Mouse (Mus musculus) thymus, postnatal 4 days (tissue): ENCODE measurements at regions not wholly inside any gene's neighbourhood (a gene's known extent, or its start where the extent isn't known, plus 50 kb on each side); places are given as distances from the start of the nearest gene placed in this dataset.

Experiments
- DNase-seq: peaks from one replicate; pipeline ENCODE4 v3.0.0; 2021

DNA sequence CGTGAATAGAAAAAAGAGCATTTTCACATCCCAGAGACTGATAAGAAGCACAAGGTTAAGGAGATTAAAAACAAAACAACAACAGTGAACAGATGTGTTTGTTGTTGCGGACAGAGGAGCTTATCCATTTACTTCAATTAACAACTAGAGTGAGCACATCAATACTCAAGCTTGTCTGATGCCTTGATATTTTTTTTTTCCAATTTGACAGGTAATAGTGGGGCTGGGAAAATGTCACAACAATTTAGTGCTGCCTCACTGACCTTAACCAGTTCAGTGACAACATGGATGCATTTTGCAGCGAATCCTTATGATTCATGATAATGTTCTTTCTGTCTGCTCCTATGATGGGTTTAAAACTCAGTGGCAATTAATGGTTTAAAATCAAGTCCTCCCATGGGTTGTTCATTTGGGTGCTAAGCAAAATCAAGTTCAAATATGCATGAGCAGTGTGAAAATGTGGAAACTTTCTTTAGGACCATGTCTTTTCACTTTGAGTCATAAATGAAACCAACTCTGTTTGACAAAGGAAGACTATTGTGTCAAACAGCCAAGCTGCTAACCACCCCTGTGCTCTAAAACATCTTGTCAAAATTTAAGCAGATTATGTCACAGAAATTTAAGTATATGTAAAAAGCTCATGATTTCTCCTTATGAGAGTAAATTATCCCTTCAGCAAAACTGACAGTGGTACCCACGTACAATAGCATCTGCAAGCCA is 641.0 kb downstream of the Car8 start:
- no peak for DNase-seq

GRCm38 (mm10) chr4:7596116-7596515 is 642.7 kb downstream of the Car8 start:
- no peak for DNase-seq

DNA sequence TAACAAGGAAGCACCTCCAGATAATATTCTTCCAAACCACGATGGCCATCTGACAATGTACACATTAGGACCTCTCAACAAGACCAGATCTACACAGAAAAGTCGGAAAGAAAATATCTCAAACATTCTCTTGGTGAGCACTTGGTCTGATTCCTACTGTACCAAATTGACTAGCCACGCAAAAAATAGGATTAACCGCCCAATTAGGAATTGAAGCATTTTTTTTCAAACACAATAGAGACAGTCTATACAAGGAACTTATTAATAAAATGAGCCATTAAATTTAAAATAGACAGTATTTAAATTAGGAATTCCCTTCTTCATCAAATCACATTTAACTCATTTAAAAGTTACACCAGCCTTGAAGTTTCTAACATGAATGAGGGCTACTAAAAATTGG is 655.0 kb downstream of the Car8 start:
- no peak for DNase-seq

GRCm38 (mm10) chr4:7581931-7582330 is 656.9 kb downstream of the Car8 start:
- no peak for DNase-seq

DNA sequence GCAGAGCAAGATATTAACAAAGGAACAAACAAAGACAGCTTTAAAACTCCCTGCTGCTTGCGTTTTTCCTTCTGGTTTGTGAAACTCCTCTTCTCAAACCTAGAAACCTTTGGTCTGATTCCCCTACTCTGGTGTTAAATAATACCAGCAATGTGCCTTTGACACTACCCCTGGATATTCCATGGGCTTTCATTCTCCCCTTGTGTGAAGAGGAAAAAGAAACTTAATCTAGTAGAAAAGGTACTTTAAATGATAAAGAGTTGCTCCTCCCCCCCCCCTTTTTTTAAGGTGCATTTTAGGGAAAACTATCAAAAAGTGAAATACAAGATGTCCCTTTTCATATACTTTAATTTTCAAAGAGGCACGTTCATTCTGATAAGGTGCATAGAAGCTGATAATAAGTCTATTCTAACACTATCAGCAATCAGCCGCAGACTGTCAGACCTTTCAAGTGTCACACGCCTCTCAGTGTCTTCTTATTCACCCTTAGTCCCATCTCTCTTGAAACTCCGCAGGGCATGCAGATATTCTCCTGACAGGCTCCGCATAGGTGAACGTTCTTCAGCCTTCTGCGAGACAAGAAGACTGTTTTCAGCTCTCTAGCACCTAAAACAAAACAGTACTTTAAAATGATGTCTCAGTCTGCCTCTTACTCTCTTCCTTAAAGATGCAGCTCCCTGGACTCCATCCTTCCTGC is 657.5 kb downstream of the Car8 start:
- DNase-seq = no peak

DNA sequence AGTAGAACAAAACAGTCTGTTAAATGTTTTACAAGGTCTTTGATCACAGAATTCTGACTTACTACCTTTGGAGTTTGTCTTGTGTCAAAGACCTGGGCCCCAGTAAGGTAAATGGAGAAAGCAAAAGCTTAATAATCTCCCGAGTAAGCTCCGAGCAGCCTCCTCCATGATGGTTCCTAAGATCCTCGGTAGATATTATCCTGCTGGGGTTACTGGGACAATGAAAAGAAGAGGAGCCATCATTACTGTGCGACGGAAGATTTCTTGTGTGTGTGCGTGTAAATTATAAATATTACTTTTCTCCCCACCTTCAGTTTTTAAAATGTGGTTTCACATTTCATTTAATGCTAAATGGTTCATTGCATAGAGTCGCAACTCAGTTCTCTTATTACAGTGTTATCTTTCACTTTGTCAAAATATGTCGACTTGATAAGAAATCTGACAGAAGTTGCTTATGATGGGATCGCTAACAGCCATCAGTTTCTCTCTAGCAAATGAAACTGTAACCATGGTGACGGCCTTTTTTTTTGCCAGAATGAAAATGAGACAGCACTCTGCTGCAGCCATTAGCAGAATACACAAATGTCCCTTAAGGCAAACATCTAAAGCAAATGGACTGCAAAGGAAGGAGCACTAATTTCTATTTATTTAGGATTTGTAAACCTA is 658.2 kb downstream of the Car8 start:
- DNase-seq = no peak

DNA sequence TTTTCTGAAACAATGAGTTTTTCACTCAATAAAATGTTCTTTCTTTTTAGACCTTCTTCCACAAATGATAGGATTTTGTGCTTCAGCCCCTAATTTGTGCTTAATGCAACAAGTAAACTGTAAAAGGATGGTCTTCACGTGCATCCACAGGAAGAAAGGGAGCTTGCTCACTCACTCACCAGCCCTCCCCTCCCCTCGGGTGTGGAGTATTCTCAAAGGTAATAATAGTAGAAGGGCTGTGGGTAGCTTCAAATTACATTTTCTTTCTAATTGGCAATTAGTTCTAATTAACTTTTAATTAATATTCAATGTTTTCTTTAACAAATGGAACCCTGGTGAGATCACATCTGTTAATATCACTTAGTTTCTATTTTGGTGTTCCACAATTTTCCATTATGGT is 664.8 kb downstream of the Car8 start:
- no peak for DNase-seq

DNA sequence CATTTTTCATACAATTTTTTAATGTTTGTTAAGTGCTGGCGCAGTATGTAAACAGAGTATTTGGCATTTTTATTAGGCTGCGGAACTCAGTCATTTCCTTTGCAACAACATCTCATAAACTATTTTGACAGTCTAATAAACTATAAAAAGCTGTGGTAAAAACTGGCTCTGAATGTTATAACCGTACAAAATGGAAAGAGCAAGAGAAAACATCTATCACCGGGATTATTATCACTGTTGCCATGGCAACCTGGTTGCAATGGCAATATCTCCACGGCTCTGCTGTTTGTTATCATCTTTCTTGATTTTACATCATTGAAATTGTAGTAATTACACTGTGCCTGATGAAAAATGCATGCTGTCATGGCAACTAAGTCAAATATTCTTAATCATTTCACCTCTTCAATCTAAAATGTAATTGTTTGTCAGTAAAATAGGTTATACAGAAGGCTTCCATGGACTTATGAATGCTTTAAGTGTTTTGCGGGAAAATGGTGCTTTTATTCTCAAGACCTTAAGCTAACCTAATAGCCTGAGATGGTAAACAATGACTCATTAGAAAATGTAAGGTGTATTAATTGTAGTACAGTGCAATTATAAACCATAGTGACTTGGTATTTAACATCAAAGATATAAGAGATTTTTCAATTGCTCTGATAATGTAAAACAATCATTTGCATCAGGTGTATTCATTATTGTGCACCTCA is 671.0 kb downstream of the Car8 start:
- DNase-seq = no peak

GRCm38 (mm10) chr4:7559867-7560832 is 678.7 kb downstream of the Car8 start:
- no peak for DNase-seq

GRCm38 (mm10) chr4:7558721-7559120 is 680.1 kb downstream of the Car8 start:
- DNase-seq = no peak

GRCm38 (mm10) chr4:7534301-7534700 is 704.5 kb downstream of the Car8 start:
- peak; percentile 41 for DNase-seq

- no peak for DNase-seq
Observed at GRCm38 (mm10) chr4:7527718-7528117, 711.1 kb downstream of the Car8 start.

GRCm38 (mm10) chr4:7513081-7513480 is 725.8 kb downstream of the Car8 start:
- DNase-seq = no peak

- no peak for DNase-seq
Observed at GRCm38 (mm10) chr4:7485552-7485951, 753.3 kb downstream of the Car8 start.

GRCm38 (mm10) chr4:7455130-7455529 is 783.7 kb downstream of the Car8 start:
- DNase-seq = peak; percentile 78

GRCm38 (mm10) chr4:7452678-7453077 is 786.2 kb downstream of the Car8 start:
- no peak for DNase-seq

DNA sequence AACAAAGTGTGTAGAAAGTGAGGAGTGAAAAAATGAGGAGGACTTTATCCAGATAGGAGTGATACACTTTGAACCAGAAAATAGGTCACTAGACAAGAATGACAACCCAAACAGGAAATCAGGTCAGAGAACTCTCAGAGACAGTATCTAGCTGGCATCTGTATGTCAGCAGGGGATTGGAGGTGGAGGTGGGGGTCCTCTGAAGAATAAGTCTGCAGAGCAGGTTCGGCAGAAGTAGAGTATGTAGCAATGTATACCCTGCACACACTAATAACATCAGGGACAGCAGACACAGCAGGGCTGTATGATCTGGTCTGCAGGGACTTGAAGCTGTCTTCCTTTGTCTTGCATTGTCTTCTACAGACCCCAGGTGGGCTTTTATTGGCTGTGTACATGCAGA is 787.9 kb downstream of the Car8 start:
- peak; percentile 46 for DNase-seq

DNA sequence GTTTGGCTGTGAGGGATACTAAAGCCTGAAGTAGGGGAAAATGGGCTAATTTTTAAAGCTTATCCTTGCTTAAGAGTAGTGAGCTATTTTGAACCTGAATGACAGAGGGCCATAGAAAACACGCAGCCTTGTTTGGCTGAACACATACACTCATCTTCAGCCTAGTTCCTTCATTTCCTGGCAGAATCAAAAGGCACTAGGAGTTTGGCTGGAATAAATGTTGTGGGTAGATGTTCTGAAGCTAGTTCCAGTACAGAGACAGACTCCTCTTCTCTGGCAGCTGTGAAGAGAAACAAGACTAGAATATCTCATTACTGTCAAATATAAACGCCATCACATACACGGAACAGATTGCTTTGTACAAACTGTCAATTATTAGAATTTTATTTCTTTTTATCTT is 809.5 kb downstream of the Car8 start:
- no peak for DNase-seq

DNA sequence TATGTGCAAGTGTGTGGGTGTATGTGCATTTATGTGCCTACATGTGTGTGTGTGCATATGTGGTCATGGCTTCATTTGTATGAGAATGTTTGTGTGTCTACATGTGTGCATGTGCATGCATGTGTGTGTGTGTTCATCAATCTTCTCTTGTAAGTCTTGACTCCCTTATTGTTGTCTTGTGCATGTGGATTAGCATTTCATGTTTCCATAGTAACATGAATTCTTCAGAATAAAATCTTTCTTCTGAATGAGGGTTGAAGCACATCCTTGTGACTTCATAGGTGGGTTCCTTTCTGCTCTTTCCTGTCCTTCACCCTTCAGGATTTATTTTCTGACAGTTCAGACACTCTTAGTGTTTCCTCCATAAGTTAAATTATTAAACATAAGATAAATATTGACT is 814.8 kb downstream of the Car8 start:
- no peak for DNase-seq

DNA sequence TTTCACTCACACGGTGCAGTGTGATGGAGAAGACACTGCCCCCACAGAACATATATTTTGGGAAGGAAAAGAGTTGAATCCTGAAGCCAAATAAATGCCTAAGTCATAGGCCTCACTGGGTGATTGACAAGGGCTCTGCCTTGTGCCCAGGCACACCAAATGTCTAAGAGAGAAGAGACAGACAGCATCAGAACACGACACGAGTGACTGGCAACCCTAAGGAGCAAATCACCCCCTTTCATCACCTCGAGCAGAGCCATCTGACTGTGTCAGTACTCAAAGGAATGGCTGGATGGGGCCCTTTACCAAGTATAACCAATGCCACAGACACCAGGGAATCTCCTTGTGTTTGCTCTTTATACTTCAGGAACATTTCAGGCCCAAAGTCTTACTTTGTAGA is 815.6 kb downstream of the Car8 start:
- DNase-seq = no peak

DNA sequence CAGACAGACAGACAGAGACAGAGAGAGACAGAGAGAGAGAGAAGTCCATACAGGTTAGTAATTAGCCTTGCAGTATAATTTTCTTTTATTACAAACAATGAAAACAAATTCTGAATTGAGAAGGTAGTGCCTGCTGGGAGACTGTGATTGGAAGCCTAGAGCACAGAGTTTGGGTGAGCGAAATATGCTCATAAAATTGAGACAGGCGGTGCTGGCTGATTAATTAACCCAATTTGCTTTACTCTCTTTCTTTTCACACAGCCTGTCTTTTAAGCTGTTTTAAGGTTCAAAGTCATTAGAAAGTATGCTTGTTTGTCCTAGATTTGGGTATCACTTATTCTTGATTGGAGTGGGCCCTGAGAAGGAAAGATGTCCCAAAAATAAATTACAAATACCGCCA is 816.1 kb downstream of the Car8 start:
- no peak for DNase-seq

GRCm38 (mm10) chr4:7414301-7414700 is 824.5 kb downstream of the Car8 start:
- DNase-seq = no peak
